Mouse (Mus musculus) heart, postnatal 25 days (tissue): ENCODE results near the gene Wdr45. TPM values are rescaled to one million over a fixed set of nuclear protein-coding genes. Genes with fewer than 3 reads are reported as not detected.

ENCODE experiments used
- DNase-seq: peaks from one replicate; pipeline ENCODE4 v3.0.0; 2022; ENCODE audit warnings: low spot score
- intact Hi-C: fragments of 180-260 bp; cut with DNase I; formaldehyde crosslinking; loops from one replicate; pipeline ENCODE4 v1.15.1; 2025
- total RNA-seq, 2 experiments: library from RNA; stranded (reverse); gene quantifications; 2 replicates each; pipeline ENCODE4 v1.2.3; 2021

Wdr45 gene
- total RNA-seq, 2 experiments from 2014 or later = 34.4 to 44.8 TPM

GRCm38 (mm10) chrX:7762137-7762920, 48.2 kb downstream of the Wdr45 start, which contains the start of gene Tfe3:
TSS of gene Tfe3 (plus strand) at chrX:7762560.
- intact Hi-C loops = no loop called here
- peak; percentile 92 for DNase-seq

- intact Hi-C loops = no loop called here
- no peak for DNase-seq
Measured at GRCm38 (mm10) chrX:7762921-7763197, 48.7 kb downstream of the Wdr45 start.

- DNase-seq = peak; percentile 37
- intact Hi-C loops = no loop called here
Measured at GRCm38 (mm10) chrX:7763631-7764393, 49.7 kb downstream of the Wdr45 start.

- intact Hi-C loops = no loop called here
- DNase-seq = no peak
Measured at GRCm38 (mm10) chrX:7764657-7765280, 50.6 kb downstream of the Wdr45 start.

- DNase-seq = no peak
- intact Hi-C loops = no loop called here
Measured at GRCm38 (mm10) chrX:7765281-7765670, 51.1 kb downstream of the Wdr45 start.

GRCm38 (mm10) chrX:7765764-7766163, 51.6 kb downstream of the Wdr45 start:
- intact Hi-C loops = no loop called here
- DNase-seq = peak; percentile 35

- intact Hi-C loops = loop anchor here (10.0 kb wide), 1 partner anchor 345 kb away; no protein-coding TSS in a partner anchor
- no peak for DNase-seq
Measured at GRCm38 (mm10) chrX:7769302-7770017, 55.3 kb downstream of the Wdr45 start.

- intact Hi-C loops = loop anchor here (10.0 kb wide), 1 partner anchor 348 kb away; no protein-coding TSS in a partner anchor
- no peak for DNase-seq
Measured at GRCm38 (mm10) chrX:7772766-7773165, 58.6 kb downstream of the Wdr45 start.

- intact Hi-C loops = loop anchor here (10.0 kb wide), 1 partner anchor 351 kb away; no protein-coding TSS in a partner anchor
- DNase-seq = no peak
Measured at GRCm38 (mm10) chrX:7775501-7776205, 61.5 kb downstream of the Wdr45 start.

- DNase-seq = no peak
- intact Hi-C loops = loop anchor here (10.0 kb wide), 1 partner anchor 352 kb away; no protein-coding TSS in a partner anchor
Measured at GRCm38 (mm10) chrX:7776329-7777082, 62.4 kb downstream of the Wdr45 start.

Other genes with a start within 250 kb of the Wdr45 start
- gene Foxp3, start 140.7 kb upstream of the Wdr45 start, total RNA-seq = not detected
- gene Ppp1r3f, start 140.1 kb upstream of the Wdr45 start, total RNA-seq = 1 to 10 TPM; 2.2 to 2.5 TPM
- 10 to 100 TPM; 11.6 to 11.9 TPM for gene Ccdc22, start 108.8 kb upstream of the Wdr45 start, total RNA-seq
- gene Cacna1f, start 107.2 kb upstream of the Wdr45 start, total RNA-seq = not detected
- 1 to 10 TPM; 1.7 to 2.4 TPM for gene Syp, start 75.9 kb upstream of the Wdr45 start, total RNA-seq
- gene Prickle3, start 57.1 kb upstream of the Wdr45 start, total RNA-seq = 10 to 100 TPM; 16.5 to 19.9 TPM
- 10 to 100 TPM; 41.6 to 54.1 TPM for gene Plp2, start 42.9 kb upstream of the Wdr45 start, total RNA-seq
- gene Magix, start 33.1 kb upstream of the Wdr45 start, total RNA-seq = 10 to 100 TPM; 24.1 to 26.0 TPM
- 10 to 100 TPM; 19.5 to 21.3 TPM for gene Gpkow, start 17.2 kb upstream of the Wdr45 start, total RNA-seq
- gene Gm45208, start 7.9 kb downstream of the Wdr45 start, total RNA-seq = under 1 TPM in 1 of 2 experiments, not detected in 1; 0.42 TPM
- 1 to 10 TPM; 6.5 to 6.9 TPM for gene Praf2, start 14.1 kb downstream of the Wdr45 start, total RNA-seq
- gene Ccdc120, start 36.6 kb downstream of the Wdr45 start, total RNA-seq = 1 to 10 TPM in 1 of 2 experiments, under 1 TPM in 1; 0.91 to 2.0 TPM
- 10 to 100 TPM; 15.0 to 16.8 TPM for gene Tfe3, start 48.2 kb downstream of the Wdr45 start, total RNA-seq
- gene Gripap1, start 75.4 kb downstream of the Wdr45 start, total RNA-seq = 10 to 100 TPM; 24.7 to 26.9 TPM
- gene Kcnd1, start 108.0 kb downstream of the Wdr45 start, total RNA-seq = under 1 TPM; 0.22 to 0.23 TPM
- 10 to 100 TPM; 25.7 to 28.5 TPM for gene Otud5, start 127.0 kb downstream of the Wdr45 start, total RNA-seq
- 1 to 10 TPM; 2.2 to 3.1 TPM for gene Pim2, start 163.9 kb downstream of the Wdr45 start, total RNA-seq
- 10 to 100 TPM; 11.0 to 17.0 TPM for gene Slc35a2, start 169.7 kb downstream of the Wdr45 start, total RNA-seq
- 10 to 100 TPM; 22.1 to 22.7 TPM for gene Pqbp1, start 184.9 kb downstream of the Wdr45 start, total RNA-seq
- 10 to 100 TPM; 49.5 to 50.1 TPM for gene Timm17b, start 185.0 kb downstream of the Wdr45 start, total RNA-seq
- gene Gm10491, start 193.5 kb downstream of the Wdr45 start, total RNA-seq = not detected
- not detected for gene Gm10490, start 195.2 kb downstream of the Wdr45 start, total RNA-seq
- gene Pcsk1n, start 205.5 kb downstream of the Wdr45 start, total RNA-seq = under 1 TPM in 1 of 2 experiments, not detected in 1; 0.11 TPM
- not detected for gene Eras, start 214.3 kb downstream of the Wdr45 start, total RNA-seq
- gene Hdac6, start 233.6 kb downstream of the Wdr45 start, total RNA-seq = 10 to 100 TPM in 1 of 2 experiments, 1 to 10 TPM in 1; 9.9 to 12.4 TPM